Mouse (Mus musculus) MEL (cell line): ENCODE results near the gene Bcl6.

Experiments used
- POLR2AphosphoS2 ChIP-seq: IDR thresholded peaks from 2 replicates; pipeline ENCODE4 v1.6.1; 2011; ENCODE audit warnings: low read length, improper control_type of control experiment
- TBP ChIP-seq: IDR thresholded peaks from 2 replicates; pipeline ENCODE4 v1.8.0; 2011; ENCODE audit warnings: low read depth, low read length, improper control_type of control experiment

DNA sequence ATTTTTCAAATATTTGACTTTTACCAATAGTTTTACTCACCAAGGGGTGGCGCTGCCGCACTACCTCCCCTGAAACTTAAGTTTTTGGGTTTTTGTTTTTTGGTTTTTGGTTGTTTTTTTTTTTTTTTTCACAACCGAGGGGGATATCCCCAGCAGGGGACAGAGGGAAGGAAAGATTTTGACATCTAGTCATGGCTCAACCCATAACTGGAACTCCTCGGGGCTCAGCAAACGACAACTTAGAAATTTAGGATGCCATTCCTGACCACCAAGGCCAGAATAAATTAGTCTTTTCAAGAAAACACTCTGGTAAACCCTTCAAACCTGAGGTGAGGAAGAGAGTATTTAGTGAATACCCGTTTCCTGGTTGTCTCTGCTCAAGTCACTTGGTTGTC, 3.2 kb downstream of the Bcl6 start:
- TF ChIP-seq POLR2AphosphoS2 (no peak), TBP (no peak)
